Mouse (Mus musculus) limb, embryonic 13.5 days (tissue): Measurements from ENCODE around the gene Gcm1. TPM values are rescaled to one million over a fixed set of nuclear protein-coding genes. Genes with fewer than 3 reads are reported as not detected.

Experiments
- ATAC-seq: fragments of 200-750 bp; cut with Nextera tagmentation; 2 replicates; pipeline ENCODE4 v1.8.0; 2017; ENCODE audit warnings: low read depth, moderate number of reproducible peaks, moderate TSS enrichment; ENCODE audit not compliant: low FRiP score
- H3K27ac ChIP-seq: fragments of 300-500 bp; sonication (generic); 2 replicates; pipeline ENCODE4 v1.5.1; 2015; ENCODE audit warnings: inconsistent platforms, mild to moderate bottlenecking, moderate library complexity
- H3K27me3 ChIP-seq: fragments of 300-500 bp; sonication (generic); 2 replicates; pipeline ENCODE4 v1.6.1; 2015; ENCODE audit warnings: mild to moderate bottlenecking, inconsistent platforms
- H3K36me3 ChIP-seq: fragments of 300-500 bp; sonication (generic); 2 replicates; pipeline ENCODE4 v1.6.1; 2015; ENCODE audit warnings: inconsistent platforms, mild to moderate bottlenecking, moderate library complexity
- H3K4me1 ChIP-seq: fragments of 300-500 bp; sonication (generic); 2 replicates; pipeline ENCODE4 v1.6.1; 2015; ENCODE audit warnings: inconsistent platforms
- H3K4me2 ChIP-seq: fragments of 300-500 bp; sonication (generic); replicated peaks from 2 replicates; pipeline ENCODE4 v1.6.1; 2015; ENCODE audit warnings: inconsistent platforms, mild to moderate bottlenecking, moderate library complexity
- H3K4me3 ChIP-seq: fragments of 300-500 bp; sonication (generic); 2 replicates; pipeline ENCODE4 v1.5.1; 2015; ENCODE audit warnings: moderate library complexity, mild to moderate bottlenecking, inconsistent platforms
- H3K9ac ChIP-seq: fragments of 300-500 bp; sonication (generic); 2 replicates; pipeline ENCODE4 v1.6.1; 2015; ENCODE audit warnings: mild to moderate bottlenecking, inconsistent platforms
- H3K9me3 ChIP-seq: fragments of 300-500 bp; sonication (generic); 2 replicates; pipeline ENCODE4 v1.6.1; 2016; ENCODE audit warnings: inconsistent platforms
- WGBS: fragments of 180-500 bp; shearing (Covaris S2); methylation state at CpG from one replicate; pipeline ENCODE4 v1.1.7; 2015; 5-methylcytosine and 5-hydroxymethylcytosine counted together
- polyA plus RNA-seq: library from polyadenylated mRNA; unstranded; fragments of >200 nt; fragmentation: Nextera tagmentation; extraction: Ambion mirVana; gene quantifications from 2 replicates; pipeline ENCODE4 v1.2.1, GENCODE M21; 2015

The Gcm1 gene
- polyA plus RNA-seq, 1 experiment from 2014 or later: not detected

DNA sequence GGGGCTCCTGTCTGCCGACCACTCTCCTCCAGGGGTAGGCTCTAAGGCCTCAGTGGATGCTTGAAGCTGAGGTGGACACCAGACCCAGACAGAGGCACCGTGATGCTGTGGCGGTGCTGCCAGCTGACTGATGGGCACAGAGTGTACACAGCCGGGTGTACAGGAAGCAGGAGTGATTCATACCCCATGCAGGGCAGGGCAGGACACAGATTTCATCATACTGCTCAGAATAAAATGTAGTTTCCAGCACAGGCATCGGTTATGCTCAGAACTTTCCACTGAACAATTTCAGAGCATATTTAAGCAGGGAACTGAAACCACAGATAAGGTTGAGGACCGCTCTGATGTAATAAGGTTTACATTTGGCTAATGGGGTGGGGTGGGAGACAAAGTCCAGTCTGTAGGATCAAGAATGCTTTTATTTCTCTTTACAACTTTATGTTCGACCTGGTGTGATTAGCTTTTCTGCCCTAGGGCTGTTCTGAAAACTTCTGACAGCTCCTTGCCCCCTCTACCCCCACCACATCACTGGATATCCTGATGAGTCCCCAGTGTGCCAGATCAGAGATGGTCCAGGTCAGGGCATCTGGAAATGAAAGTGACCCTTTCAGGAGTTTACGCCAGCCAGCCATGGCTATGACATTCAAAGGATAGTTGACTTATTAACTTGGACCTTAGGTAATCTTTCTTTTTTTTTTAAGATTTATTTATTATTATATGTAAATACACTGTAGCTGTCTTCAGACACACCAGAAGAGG, 29.4 kb upstream of the Gcm1 start:
- Histone ChIP-seq H3K36me3 (no peaks in the 10 kb centered on the region), H3K27ac (no peak overlapping the region), H3K4me2 (no peak overlapping the region), H3K9me3 (no peaks in the 10 kb centered on the region), H3K4me1 (peaks cover 13% of the 10 kb centered on the region), H3K9ac (no peak overlapping the region), H3K4me3 (no peak overlapping the region), H3K27me3 (no peaks in the 10 kb centered on the region)
- ATAC-seq: no peak
- WGBS: 69% methylated on average over 8 of the region's 8 CpGs

DNA sequence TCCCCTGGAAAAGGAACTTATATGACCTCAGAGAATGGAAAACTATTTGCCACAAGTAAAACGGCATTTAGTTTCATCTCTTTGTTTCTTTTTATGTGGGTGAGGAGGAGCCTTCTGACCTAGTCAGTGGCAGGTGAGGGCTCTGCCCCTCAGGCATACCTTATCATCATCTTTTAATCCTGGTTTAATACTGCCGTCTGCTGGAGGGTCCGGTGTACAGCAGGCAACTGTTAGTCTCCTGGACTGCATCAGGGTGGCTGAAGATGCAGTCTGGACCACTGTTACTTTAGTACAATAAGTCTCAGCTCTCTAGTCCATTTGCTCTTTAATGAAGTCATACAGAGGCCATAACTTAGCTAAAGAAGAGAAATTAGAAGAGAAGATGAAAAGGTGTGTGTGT, 26.9 kb upstream of the Gcm1 start:
- no peaks in the 10 kb centered on the region for H3K36me3 ChIP-seq
- no peak overlapping the region for H3K27ac ChIP-seq
- H3K4me3 ChIP-seq: no peak overlapping the region
- no peak overlapping the region for H3K4me2 ChIP-seq
- 21% methylated on average over 3 of the region's 3 CpGs for WGBS
- no peaks in the 10 kb centered on the region for H3K27me3 ChIP-seq
- H3K9me3 ChIP-seq: no peaks in the 10 kb centered on the region
- peak; percentile 67; the same call in 1 of the 2 replicates for ATAC-seq
- no peak overlapping the region for H3K9ac ChIP-seq
- peaks cover 13% of the 10 kb centered on the region for H3K4me1 ChIP-seq

DNA sequence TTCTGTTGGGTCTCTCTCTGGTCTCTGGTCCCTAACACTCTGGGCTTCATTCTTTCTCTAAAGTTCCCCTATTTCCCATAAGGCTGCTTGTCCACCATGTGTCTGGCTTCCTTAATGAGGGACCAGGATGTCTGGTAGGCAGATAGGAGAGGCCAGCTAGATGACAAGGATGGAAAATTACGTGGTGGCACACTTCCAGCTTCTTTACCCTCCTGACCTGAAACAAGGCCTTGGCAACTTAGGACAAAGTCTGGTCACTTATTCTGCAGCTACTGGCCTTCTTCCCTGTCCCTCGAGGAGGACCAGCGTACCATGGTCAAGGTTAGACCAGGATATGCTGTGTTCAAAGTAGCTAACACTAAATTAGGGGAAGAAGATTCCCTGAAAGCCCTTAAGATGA, 24.6 kb upstream of the Gcm1 start:
- Histone ChIP-seq H3K36me3 (no peaks in the 10 kb centered on the region), H3K4me3 (no peak overlapping the region), H3K4me1 (peaks cover 6% of the 10 kb centered on the region; the same call in 1 of the 2 replicates), H3K27me3 (no peaks in the 10 kb centered on the region), H3K9me3 (no peaks in the 10 kb centered on the region), H3K27ac (no peak overlapping the region), H3K4me2 (no peak overlapping the region), H3K9ac (no peak overlapping the region)
- ATAC-seq: no peak
- WGBS: 83% methylated on average over 3 of the region's 3 CpGs

DNA sequence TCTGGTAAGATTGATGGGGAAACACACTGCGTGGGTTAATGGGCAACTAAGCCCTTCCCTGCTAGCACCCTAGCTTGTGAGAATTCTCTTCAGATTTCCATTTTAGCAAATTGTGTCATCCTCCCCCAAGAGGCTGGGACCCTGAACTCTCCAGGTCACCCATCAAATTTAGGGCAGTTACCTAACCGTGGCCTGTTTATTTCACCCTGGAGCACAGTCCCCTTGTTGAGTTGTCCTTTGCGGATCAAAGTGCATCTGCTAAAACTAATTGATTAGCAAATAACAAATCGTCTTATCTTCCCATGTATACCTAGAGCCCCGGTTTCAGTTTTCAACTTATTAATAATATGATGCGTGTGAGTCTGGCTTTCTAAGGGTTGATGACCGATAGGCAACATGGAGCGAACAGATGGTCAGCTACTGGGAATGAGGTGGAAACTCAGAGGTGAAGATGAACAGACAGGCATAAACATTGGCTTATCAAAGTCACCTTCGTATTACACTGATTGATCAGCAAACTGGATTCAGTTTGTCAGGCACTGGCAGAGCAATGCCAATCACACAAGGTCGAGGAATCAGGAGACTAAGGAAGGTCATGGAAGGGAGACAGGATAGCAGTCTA, 20.8 kb upstream of the Gcm1 start:
- Histone ChIP-seq H3K4me2 (no peak overlapping the region), H3K9ac (no peak overlapping the region), H3K9me3 (no peaks in the 10 kb centered on the region), H3K27me3 (no peaks in the 10 kb centered on the region), H3K4me3 (no peak overlapping the region), H3K4me1 (peaks cover 4% of the 10 kb centered on the region; the same call in 1 of the 2 replicates), H3K27ac (no peak overlapping the region), H3K36me3 (no peaks in the 10 kb centered on the region)
- 86% methylated on average over 10 of the region's 10 CpGs for WGBS
- ATAC-seq: no peak

DNA sequence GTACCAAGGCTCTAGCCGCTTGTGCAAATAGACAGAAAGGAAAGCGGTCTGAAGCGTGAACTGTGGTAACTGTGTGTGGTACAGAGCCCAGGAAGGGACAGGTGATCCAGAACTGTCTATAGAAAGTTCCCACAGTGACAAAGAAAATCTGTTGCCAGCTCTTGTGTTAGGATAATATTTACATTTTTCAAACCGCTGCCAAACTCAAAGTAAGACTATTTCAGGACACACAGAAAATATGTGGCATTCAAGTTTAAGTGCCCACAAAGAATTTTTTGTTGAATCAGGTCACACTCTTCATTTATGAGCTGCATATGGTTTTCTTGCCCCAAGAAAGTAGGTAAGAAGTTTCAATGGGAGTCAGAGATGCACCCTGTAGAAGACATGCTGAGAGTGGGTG, 18.8 kb upstream of the Gcm1 start:
- Histone ChIP-seq H3K9me3 (no peaks in the 10 kb centered on the region), H3K4me1 (peaks cover 4% of the 10 kb centered on the region; the same call in 1 of the 2 replicates), H3K27me3 (no peaks in the 10 kb centered on the region), H3K36me3 (no peaks in the 10 kb centered on the region), H3K9ac (no peak overlapping the region), H3K4me3 (no peak overlapping the region), H3K27ac (no peak overlapping the region), H3K4me2 (no peak overlapping the region)
- ATAC-seq: no peak
- WGBS: 90% methylated on average over 4 of the region's 4 CpGs

DNA sequence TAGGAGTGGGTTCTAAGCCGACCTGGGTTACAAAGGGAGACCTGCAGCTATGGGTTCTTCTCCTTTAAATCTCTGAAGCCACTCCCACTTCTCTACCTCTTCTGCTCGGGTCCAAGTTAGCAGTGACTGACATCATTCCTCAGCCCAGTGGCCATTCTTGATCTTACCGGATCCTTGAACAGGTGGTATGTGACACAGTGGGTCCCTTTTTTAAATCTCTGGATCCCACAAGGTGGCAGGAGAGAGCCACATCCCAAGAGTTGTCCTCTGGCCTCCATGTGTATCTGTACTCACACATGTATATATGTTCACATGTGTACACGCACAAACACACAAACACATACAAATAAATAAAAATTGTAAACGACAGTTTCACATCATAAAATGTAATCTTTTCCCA, 16.4 kb upstream of the Gcm1 start:
- WGBS: 78% methylated on average over 5 of the region's 5 CpGs
- no peak overlapping the region for H3K27ac ChIP-seq
- no peak overlapping the region for H3K4me3 ChIP-seq
- H3K9ac ChIP-seq: no peak overlapping the region
- peaks cover 4% of the 10 kb centered on the region; the same call in 1 of the 2 replicates for H3K4me1 ChIP-seq
- H3K36me3 ChIP-seq: no peaks in the 10 kb centered on the region
- H3K27me3 ChIP-seq: no peaks in the 10 kb centered on the region
- H3K9me3 ChIP-seq: no peaks in the 10 kb centered on the region
- no peak for ATAC-seq
- H3K4me2 ChIP-seq: no peak overlapping the region

DNA sequence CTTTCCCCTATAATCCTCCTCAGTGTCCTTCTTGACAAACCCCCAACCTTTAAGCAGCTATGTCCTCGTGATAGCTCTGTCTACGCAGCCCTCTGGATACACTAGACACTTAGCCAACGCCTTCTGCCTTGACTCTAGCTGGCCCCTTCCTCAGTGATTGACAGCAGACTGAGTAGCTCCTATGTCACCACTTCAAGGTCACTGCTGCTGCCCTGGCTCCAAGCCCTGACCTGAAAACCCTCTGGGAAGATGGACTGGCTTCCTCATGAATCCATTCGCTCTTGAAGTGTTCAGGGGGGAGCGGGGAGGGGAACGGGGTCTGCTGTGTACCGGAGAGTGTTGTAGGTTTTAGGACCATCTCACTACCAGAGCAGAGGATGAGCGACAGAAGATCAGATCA, 15.9 kb upstream of the Gcm1 start:
- 89% methylated on average over 8 of the region's 8 CpGs for WGBS

DNA sequence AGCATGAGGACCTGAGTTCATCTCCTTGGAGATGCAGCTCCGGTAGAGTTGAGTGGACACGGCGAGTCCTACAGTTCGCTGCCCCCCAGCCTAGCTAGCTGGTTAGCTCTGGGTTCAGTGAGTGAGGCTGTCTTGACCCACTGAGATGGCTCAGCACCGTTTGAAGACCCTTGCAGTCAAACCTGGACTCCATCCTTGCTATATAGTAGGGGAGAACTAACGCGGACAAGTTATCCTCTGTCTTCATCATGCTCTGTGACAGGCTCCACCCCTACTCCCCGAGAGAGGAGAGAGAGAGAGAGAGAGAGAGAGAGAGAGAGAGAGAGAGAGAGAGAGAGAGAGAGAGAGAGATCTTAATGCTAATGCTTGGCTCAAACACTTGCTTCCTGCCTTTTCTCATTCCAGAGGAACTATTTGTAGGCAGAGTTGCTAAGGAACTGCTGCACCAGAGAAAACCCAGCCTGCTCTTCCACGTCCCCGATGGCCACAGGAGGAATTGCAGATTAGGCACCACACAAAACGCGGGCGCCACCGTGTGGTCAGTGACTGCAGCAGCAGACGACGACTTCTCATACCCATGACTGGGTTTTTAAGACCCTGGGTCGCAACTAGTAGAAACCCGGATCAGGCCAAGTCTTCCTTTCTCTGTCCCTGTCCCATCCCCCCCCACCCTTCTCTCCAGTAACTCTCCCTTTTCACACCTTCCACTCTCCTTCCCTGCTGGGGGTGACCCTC, 12.8 kb upstream of the Gcm1 start:
- Histone ChIP-seq H3K4me3 (no peak overlapping the region), H3K27ac (no peak overlapping the region), H3K36me3 (no peaks in the 10 kb centered on the region), H3K27me3 (no peaks in the 10 kb centered on the region), H3K9me3 (no peaks in the 10 kb centered on the region), H3K4me2 (no peak overlapping the region), H3K4me1 (no peaks in the 10 kb centered on the region), H3K9ac (no peak overlapping the region)
- peak; percentile 64; the same call in 1 of the 2 replicates for ATAC-seq
- WGBS: 38% methylated on average over 18 of the region's 18 CpGs

More for the DNA sequence above, 15.9 kb upstream of the Gcm1 start:
- Histone ChIP-seq H3K9me3 (no peaks in the 10 kb centered on the region), H3K9ac (no peak overlapping the region), H3K36me3 (no peaks in the 10 kb centered on the region), H3K4me2 (no peak overlapping the region), H3K27ac (no peak overlapping the region), H3K4me3 (no peak overlapping the region), H3K4me1 (peaks cover 4% of the 10 kb centered on the region; the same call in 1 of the 2 replicates), H3K27me3 (no peaks in the 10 kb centered on the region)
- no peak for ATAC-seq

DNA sequence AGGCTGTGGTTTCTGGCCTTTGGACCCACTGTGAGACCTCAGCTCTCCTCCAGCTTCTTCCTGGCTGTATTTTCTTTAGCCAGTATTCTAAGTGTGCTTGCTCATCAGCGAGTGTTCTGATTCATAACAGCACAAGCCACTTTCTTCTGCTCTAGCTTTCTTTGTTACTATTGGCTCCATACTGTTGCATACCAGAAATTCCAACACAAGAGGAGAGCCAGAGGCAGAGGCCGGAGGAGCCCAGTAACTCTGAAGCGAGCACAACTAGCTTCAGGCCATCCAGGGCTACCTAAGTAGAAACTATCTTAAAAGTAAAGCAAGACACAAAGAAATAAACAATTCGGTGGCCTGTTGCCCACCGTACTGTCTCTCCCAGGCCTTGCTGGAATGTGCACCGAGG, 6.6 kb upstream of the Gcm1 start:
- no peaks in the 10 kb centered on the region for H3K27me3 ChIP-seq

DNA sequence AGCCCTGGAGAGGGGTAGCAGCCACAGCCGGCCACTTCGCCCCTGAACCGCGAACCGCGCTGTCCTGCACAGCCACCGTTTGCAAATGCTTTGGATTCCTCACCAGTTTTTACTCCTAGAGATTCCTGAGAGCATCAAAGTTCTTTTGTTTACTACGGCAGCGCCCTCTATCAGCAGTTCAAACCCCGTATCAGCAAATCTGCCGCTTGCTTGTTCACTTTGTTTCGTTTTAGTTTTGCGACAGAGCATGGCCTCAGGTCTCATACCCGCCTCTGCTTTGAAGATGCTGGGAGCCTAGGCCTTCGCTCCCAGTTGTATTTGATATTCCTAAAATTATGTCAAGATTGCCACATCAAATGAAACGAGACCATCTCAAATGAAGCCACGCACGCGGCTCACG, 5.0 kb upstream of the Gcm1 start:
- H3K4me2 ChIP-seq: no peak overlapping the region
- no peaks in the 10 kb centered on the region for H3K27me3 ChIP-seq
- no peak overlapping the region for H3K9ac ChIP-seq
- H3K4me3 ChIP-seq: no peak overlapping the region
- peaks cover 6% of the 10 kb centered on the region; the same call in 1 of the 2 replicates for H3K4me1 ChIP-seq
- no peaks in the 10 kb centered on the region for H3K36me3 ChIP-seq
- ATAC-seq: no peak
- no peak overlapping the region for H3K27ac ChIP-seq
- no peaks in the 10 kb centered on the region for H3K9me3 ChIP-seq
- 58% methylated on average over 20 of the region's 20 CpGs for WGBS

More for the DNA sequence above, 6.6 kb upstream of the Gcm1 start:
- ATAC-seq: no peak
- no peaks in the 10 kb centered on the region for H3K36me3 ChIP-seq
- no peak overlapping the region for H3K4me2 ChIP-seq
- peaks cover 6% of the 10 kb centered on the region; the same call in 1 of the 2 replicates for H3K4me1 ChIP-seq
- H3K27ac ChIP-seq: no peak overlapping the region; the same call in 1 of the 2 replicates
- no peak overlapping the region for H3K4me3 ChIP-seq
- H3K9me3 ChIP-seq: no peaks in the 10 kb centered on the region
- H3K9ac ChIP-seq: no peak overlapping the region
- WGBS: 48% methylated on average over 6 of the region's 6 CpGs

DNA sequence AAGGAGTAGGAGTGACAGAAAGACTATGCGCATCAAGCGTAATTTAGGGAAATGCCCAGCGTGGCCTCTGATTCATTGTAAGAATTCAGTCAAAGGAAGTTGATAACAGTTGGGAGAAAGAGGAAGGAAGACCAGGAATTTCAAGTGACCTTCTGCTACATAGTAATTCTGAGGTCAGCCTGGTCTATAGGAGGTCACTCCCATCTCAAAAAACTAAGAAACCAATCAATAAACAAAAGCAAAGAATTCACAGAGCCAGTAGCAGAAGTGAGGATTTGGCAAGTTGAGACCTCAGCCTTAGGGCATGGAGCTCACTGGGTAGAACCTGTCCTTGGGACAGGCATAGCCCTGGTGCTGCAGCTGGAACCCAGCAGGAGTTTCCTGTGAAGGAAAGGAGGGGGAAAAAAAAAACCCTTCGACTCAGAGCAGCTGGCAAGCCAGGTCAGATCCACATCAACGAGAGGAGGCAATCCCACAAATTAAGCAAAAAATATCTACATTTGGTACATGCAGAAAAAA, 1.2 kb upstream of the Gcm1 start:
- Histone ChIP-seq H3K9me3 (no peaks in the 10 kb centered on the region), H3K4me2 (no peak overlapping the region), H3K4me3 (no peak overlapping the region), H3K9ac (no peak overlapping the region), H3K4me1 (no peaks in the 10 kb centered on the region), H3K36me3 (no peaks in the 10 kb centered on the region), H3K27ac (no peak overlapping the region), H3K27me3 (no peaks in the 10 kb centered on the region)
- WGBS: 47% methylated on average over 5 of the region's 5 CpGs
- ATAC-seq: no peak

DNA sequence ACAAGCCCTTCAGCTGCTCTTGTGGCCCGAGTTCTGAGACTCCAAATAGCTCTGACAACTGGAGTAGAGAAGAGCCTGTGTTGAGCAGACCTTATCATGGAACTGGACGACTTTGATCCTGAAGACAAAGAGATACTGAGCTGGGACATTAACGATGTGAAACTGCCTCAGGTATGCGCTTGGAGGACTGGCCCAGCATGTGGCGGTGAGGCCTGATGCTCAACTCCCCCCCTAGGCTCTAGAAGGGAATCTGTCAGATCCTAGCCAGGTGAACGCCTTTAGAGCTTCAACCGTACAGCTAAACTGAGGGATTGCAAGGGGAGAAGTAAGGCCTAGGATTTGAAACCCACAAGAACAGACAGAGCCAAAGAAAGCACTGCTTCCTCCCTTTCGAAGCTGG, 2.1 kb downstream of the Gcm1 start:
- no peaks in the 10 kb centered on the region for H3K36me3 ChIP-seq
- no peak overlapping the region for H3K27ac ChIP-seq
- H3K9ac ChIP-seq: no peak overlapping the region
- no peak overlapping the region for H3K4me3 ChIP-seq
- no peaks in the 10 kb centered on the region for H3K27me3 ChIP-seq
- H3K4me1 ChIP-seq: 0 out of 2 replicates have a peak, but pooled peaks cover 3% of the 10 kb centered on the region
- H3K9me3 ChIP-seq: no peaks in the 10 kb centered on the region
- 69% methylated on average over 8 of the region's 8 CpGs for WGBS
- no peak overlapping the region for H3K4me2 ChIP-seq
- no peak for ATAC-seq
